In the genomic region with DNA sequence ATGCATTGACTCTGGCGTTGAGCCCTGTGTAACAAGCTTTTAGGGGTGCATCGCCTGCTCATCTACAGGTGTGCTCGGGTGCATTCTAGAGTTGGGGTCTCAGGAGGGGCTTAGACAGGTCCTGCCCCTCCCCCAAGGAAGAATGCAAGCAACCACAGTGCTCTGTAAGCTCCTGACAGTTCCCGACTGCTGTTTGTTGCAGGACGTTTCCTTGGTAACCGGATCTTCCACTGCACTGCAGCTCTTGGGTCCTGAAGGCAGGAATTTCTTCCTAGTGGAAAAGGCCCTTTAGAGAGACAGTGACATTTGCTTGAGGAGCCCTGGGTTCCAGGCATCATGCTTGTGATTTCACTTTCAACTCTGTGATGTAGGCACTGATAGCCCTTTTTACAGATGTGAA, we compare ENCODE assay signal across 20 mouse cellular contexts. TPM values are rescaled to one million over a fixed set of nuclear protein-coding genes. Genes with fewer than 3 reads are reported as not detected.
A peak's percentile ranks its signal among the peaks of the same experiment; 100 is the strongest.
DNase-seq lines count a peak whose midpoint lies in the region; ATAC-seq lines count a peak whose summit lies in the region.
"Had no signal": no experiment of that assay in that cellular context is flagged by ENCODE, and none has a peak within 500 bp of the region (broad histone marks: within the 10 kb centered on the region; RNA-seq: fewer than 3 reads in every experiment).

No protein-coding gene starts in this region.

- DNase-seq in frontal cortex, postnatal 14 days (ENCODE audit: low spot score in 2 of 2): peak; percentile 14 to 16
- DNase-seq in left cerebral cortex, postnatal 25 days (ENCODE audit: low spot score in 2 of 2): peak; percentile 16 to 46
- DNase-seq in left cerebral cortex, postnatal 36 days (ENCODE audit: low spot score in 2 of 2): no peak
- peak; percentile 45 to 61 for DNase-seq in right cerebral cortex, postnatal 10 days (ENCODE audit: low spot score in 2 of 2)
- DNase-seq in right cerebral cortex, postnatal 36 days (ENCODE audit: low spot score in 2 of 2): no peak
- DNase-seq in layer of hippocampus, postnatal 36 days: peak; percentile 9 to 21
- DNase-seq in cerebellum, adult 18-20 months: no peak
- DNase-seq: B cell, adult 2 months; cerebellum, adult 9-10 months; gastrocnemius, postnatal 36 days; kidney, adult 2 months; kidney, postnatal 10 days; lung, adult 2 months; thymus, postnatal 25 days had no signal

- intact Hi-C loops in left cerebral cortex, postnatal 25 days (cut with DNase I): no loop called here
- intact Hi-C loops in left cerebral cortex, postnatal 36 days (cut with DNase I): no loop called here

- no peak; the same call in 1 of the 2 replicates for ATAC-seq in frontal cortex, adult (ENCODE audit: low TSS enrichment)
- ATAC-seq: inflammation-experienced regulatory T-cells, adult 6 months; liver, embryonic 12.5 days had no signal

RNA-seq across cellular contexts. Expression of a gene that starts 17.2 kb away (rescaled TPM):
- not detected for total RNA-seq in left cerebral cortex, postnatal 25 days (2021)
- not detected for total RNA-seq in left cerebral cortex, postnatal 36 days (2021)
- total RNA-seq in layer of hippocampus, postnatal 36 days (2021): not detected
- total RNA-seq: adrenal gland, postnatal 4 days; common myeloid progenitor, adult 5-6 weeks; gastrocnemius, postnatal 36 days; left cerebral cortex, adult 2 months had no signal

RNA-seq across cellular contexts. Expression of a gene that starts 19.3 kb away (rescaled TPM):
- total RNA-seq in left cerebral cortex, postnatal 25 days (2021): 10 to 100 TPM; 14.9 to 17.7 TPM
- 10 to 100 TPM; 16.5 to 19.3 TPM for total RNA-seq in left cerebral cortex, postnatal 36 days (2021)
- total RNA-seq in layer of hippocampus, postnatal 36 days (2021): 10 to 100 TPM; 13.8 to 14.7 TPM

RNA-seq across cellular contexts. Expression of a gene that starts 25.4 kb away (rescaled TPM):
- 1 to 10 TPM; 3.3 to 3.8 TPM for total RNA-seq in left cerebral cortex, postnatal 25 days (2021)
- total RNA-seq in left cerebral cortex, postnatal 36 days (2021): 1 to 10 TPM; 3.9 to 4.0 TPM
- 1 to 10 TPM; 4.2 to 5.0 TPM for total RNA-seq in layer of hippocampus, postnatal 36 days (2021)

RNA-seq across cellular contexts. Expression of a gene that starts 41.4 kb away (rescaled TPM):
- total RNA-seq in left cerebral cortex, postnatal 25 days (2021): 1 to 10 TPM; 5.4 to 7.3 TPM
- total RNA-seq in left cerebral cortex, postnatal 36 days (2021): 1 to 10 TPM; 6.2 to 6.5 TPM
- total RNA-seq in layer of hippocampus, postnatal 36 days (2021): 1 to 10 TPM; 5.8 to 8.5 TPM

RNA-seq across cellular contexts. Expression of a gene that starts 43.1 kb away (rescaled TPM):
- 10 to 100 TPM; 71.4 to 72.6 TPM for total RNA-seq in left cerebral cortex, postnatal 25 days (2021)
- total RNA-seq in left cerebral cortex, postnatal 36 days (2021): 10 to 100 TPM; 73.1 to 79.8 TPM
- total RNA-seq in layer of hippocampus, postnatal 36 days (2021): 10 to 100 TPM; 68.1 to 76.4 TPM

Comparison
In these comparisons a context has a peak if more than half of its experiments do, and no peak if none do; other contexts are left out.
1. DNase-seq: peak in frontal cortex, postnatal 14 days (2 of 2), left cerebral cortex, postnatal 25 days (2 of 2), right cerebral cortex, postnatal 10 days (2 of 2) and layer of hippocampus, postnatal 36 days (2 of 2); none in left cerebral cortex, postnatal 36 days (0 of 2), right cerebral cortex, postnatal 36 days (0 of 2) and cerebellum, adult 18-20 months (0 of 2).